Mouse (Mus musculus) thymus, adult 2 months (tissue): ENCODE results near the gene Dnah14.

ENCODE experiments used
- CTCF ChIP-seq: fragments of 200-500 bp; IDR thresholded peaks from 2 replicates; pipeline ENCODE4 v1.5.1; 2012; ENCODE audit warnings: mild to moderate bottlenecking, control low read depth, low read length, moderate library complexity, borderline replicate concordance; ENCODE audit not compliant: control insufficient read depth, poor library complexity, insufficient read depth; ENCODE audit errors: extremely low read depth
- POLR2A ChIP-seq: fragments of 200-500 bp; IDR thresholded peaks from 2 replicates; pipeline ENCODE4 v1.6.1; 2012; ENCODE audit warnings: mild to moderate bottlenecking, low read length, control low read depth, moderate library complexity; ENCODE audit not compliant: control insufficient read depth, poor library complexity, insufficient read depth; ENCODE audit errors: extremely low read depth

GRCm38 (mm10) chr1:181529368-181529767 lies 47.0 kb upstream of the Dnah14 start:
- no peak for TF ChIP-seq CTCF
- TF ChIP-seq POLR2A, result no peak
